Mouse (Mus musculus) hindbrain, embryonic 10.5 days (tissue): ENCODE measurements around the gene Golt1a. TPM values are rescaled to one million over a fixed set of nuclear protein-coding genes. Genes with fewer than 3 reads are reported as not detected.

Source experiments
- polyA plus RNA-seq: library from polyadenylated mRNA; unstranded; fragments of >200 nt; fragmentation: Nextera tagmentation; extraction: Ambion mirVana; gene quantifications from 2 replicates; pipeline ENCODE4 v1.2.1, GENCODE M21; 2016

Gene Golt1a
- polyA plus RNA-seq, 1 experiment from 2014 or later = not detected

Other genes starting within 250 kb of the Golt1a start
- 46.2 and 54.6 TPM in 2 replicates for gene Ppp1r15b, start 178.7 kb upstream of the Golt1a start, polyA plus RNA-seq
- gene Plekha6, start 145.6 kb upstream of the Golt1a start, polyA plus RNA-seq = 8.8 and 17.4 TPM in 2 replicates
- not detected in 2 replicates for gene Kiss1, start 12.1 kb downstream of the Golt1a start, polyA plus RNA-seq
- 0.22 and 0.37 TPM in 2 replicates for gene Ren1, start 40.7 kb downstream of the Golt1a start, polyA plus RNA-seq
- 2.9 and 4.1 TPM in 2 replicates for gene Etnk2, start 53.8 kb downstream of the Golt1a start, polyA plus RNA-seq
- 28.3 and 28.4 TPM in 2 replicates for gene Sox13, start 114.6 kb downstream of the Golt1a start, polyA plus RNA-seq